Mouse (Mus musculus): ENCODE data around the gene Rpap1. TPM values are rescaled to one million over a fixed set of nuclear protein-coding genes. Genes with fewer than 3 reads are reported as not detected.
"Not testable (repeated sequence)": the region's sequence is repeated elsewhere in the genome, so short reads cannot be mapped to it uniquely, and the experiment has no call there.

Rpap1 gene
- polyA plus RNA-seq, 1 experiment from 2014 or later, result 40.6 TPM

DNA sequence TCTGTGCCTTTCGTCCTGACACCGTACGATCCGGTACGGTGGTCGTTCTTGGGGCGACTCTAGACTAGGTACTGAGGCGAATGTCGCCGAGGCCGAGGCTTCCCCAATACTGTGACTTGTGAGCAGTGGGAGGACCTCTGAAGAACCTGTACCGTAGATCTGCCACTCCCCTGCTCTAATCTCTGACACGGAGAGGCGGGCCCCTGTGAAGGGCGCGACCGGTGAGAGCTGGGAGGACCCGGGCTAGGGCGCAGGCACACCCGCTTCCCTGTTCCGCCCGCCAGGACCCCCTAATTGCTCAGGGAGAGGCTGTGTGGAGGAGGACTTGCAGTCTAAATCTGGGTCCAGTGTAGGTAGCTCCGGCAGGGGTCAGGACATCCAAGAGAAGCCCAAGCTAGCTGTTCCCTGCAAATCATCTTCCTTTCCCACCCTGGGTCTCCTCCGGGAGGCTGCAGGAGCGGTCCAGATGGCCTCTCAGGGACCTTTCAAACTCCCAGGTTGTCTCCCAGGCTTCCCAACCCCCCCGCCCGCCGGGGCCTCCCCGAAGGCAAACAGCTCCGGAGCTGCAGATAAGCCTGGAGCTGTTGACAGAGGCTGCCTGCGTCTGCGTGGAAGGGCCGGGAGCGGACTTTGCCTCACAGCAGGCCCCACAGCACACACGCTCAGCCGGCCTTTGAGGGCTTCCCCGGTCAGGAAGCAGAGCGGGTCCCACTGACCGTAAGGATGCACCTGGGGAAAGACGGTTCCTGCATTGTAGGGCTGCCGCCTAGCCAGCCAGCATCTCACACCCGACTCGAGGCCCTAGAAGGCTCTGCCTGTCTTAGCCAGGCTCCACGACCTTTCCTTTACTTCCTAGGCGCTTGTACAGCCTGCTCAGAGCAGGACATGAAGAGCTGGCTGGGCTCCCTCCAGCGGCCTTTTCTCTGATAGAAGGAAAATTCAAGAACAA lies 42.9 kb downstream of the Rpap1 start:
- WGBS, result 2% methylated on average over 46 of the region's 46 CpGs
- peak; percentile 50 for DNase-seq (ENCODE audit: low spot score)
- Histone ChIP-seq H3K4me3 (peak overlapping the region; percentile 50), H3K4me1 (peaks cover 46% of the 10 kb centered on the region), H3K27ac (replicated peaks) (no peak overlapping the region), H3K27me3 (replicated peaks; ENCODE audit: low read depth, poor library complexity, severe bottlenecking) (peaks cover 97% of the 10 kb centered on the region), H3K36me3 (replicated peaks) (no peaks in the 10 kb centered on the region), H3K9me3 (no peaks in the 10 kb centered on the region)

DNA sequence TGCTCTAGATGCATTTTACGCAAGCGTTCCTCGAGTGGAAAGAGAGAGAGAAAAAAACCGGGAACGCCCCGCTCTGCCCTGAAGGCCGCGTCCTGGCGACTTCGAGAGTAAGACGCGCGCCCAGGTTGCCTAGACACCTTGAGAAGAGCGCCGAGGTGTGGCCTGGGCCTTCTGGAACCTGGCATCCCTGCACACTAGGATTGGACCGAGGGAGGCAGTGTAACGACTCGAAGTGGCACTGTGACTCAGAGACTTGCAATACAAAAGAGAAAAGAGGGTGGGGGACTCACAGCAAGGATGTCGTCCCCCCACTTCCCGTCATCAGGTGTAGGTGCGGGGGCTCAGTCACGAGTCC lies 43.6 kb downstream of the Rpap1 start:
- Histone ChIP-seq H3K36me3 (replicated peaks) (no peaks in the 10 kb centered on the region), H3K9me3 (no peaks in the 10 kb centered on the region), H3K4me3 (peak overlapping the region; percentile 50), H3K4me1 (peaks cover 46% of the 10 kb centered on the region), H3K27ac (replicated peaks) (no peak overlapping the region), H3K27me3 (replicated peaks; ENCODE audit: low read depth, poor library complexity, severe bottlenecking) (peaks cover 97% of the 10 kb centered on the region)
- 3% methylated on average over 22 of the region's 22 CpGs for WGBS
- DNase-seq (ENCODE audit: low spot score), result peak; percentile 28

GRCm38 (mm10) chr2:119743176-119743807 lies 44.0 kb downstream of the Rpap1 start:
- H3K4me3 ChIP-seq, result peak overlapping the region; percentile 72
- WGBS, result 9% methylated on average over 31 of the region's 31 CpGs
- no peak overlapping the region for H3K27ac ChIP-seq (replicated peaks)
- no peaks in the 10 kb centered on the region for H3K36me3 ChIP-seq (replicated peaks)
- H3K9me3 ChIP-seq, result no peaks in the 10 kb centered on the region
- peaks cover 46% of the 10 kb centered on the region for H3K4me1 ChIP-seq
- peaks cover 100% of the 10 kb centered on the region for H3K27me3 ChIP-seq (replicated peaks; ENCODE audit: low read depth, poor library complexity, severe bottlenecking)
- no peak for DNase-seq (ENCODE audit: low spot score)

DNA sequence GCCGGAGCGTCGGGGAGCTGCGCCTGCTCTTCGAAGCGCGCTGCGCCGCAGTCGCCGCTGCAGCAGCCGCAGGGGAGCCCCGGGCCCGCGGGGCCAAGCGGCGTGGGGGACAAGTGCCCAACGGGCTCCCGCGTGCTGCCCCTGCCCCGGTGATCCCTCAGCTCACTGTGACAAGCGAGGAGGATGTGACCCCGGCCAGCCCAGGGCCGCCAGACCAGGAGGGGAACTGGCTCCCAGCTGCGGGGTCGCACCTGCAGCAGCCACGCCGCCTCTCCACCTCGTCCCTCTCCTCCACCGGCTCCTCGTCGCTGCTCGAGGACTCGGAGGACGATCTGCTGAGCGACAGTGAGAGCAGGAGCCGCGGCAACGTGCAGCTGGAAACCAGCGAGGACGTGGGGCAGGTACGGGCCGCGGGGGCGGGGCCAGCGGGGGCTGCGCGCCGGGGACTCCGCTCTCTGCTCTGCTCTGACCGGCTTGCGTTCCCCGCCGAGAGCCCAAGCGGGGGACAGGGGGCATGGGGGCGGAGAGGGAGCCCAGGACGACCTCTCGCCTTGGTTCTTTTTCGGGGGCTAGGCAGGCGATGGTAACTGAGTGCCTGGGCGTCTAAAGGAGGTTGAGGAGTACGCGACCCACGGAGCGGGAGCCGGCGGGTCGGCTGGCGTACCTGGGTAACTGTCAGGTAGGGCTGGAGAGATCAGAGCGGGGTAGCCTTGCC lies 44.7 kb downstream of the Rpap1 start:
- H3K4me3 ChIP-seq, result peak overlapping the region; percentile 72
- H3K27me3 ChIP-seq (replicated peaks; ENCODE audit: low read depth, poor library complexity, severe bottlenecking), result peaks cover 100% of the 10 kb centered on the region
- WGBS, result under 1% methylated on average over 70 of the region's 70 CpGs
- H3K4me1 ChIP-seq, result peaks cover 46% of the 10 kb centered on the region
- H3K36me3 ChIP-seq (replicated peaks), result no peaks in the 10 kb centered on the region
- H3K27ac ChIP-seq (replicated peaks), result peak overlapping the region; percentile 90
- peak; percentile 64 for DNase-seq (ENCODE audit: low spot score)
- no peaks in the 10 kb centered on the region for H3K9me3 ChIP-seq

DNA sequence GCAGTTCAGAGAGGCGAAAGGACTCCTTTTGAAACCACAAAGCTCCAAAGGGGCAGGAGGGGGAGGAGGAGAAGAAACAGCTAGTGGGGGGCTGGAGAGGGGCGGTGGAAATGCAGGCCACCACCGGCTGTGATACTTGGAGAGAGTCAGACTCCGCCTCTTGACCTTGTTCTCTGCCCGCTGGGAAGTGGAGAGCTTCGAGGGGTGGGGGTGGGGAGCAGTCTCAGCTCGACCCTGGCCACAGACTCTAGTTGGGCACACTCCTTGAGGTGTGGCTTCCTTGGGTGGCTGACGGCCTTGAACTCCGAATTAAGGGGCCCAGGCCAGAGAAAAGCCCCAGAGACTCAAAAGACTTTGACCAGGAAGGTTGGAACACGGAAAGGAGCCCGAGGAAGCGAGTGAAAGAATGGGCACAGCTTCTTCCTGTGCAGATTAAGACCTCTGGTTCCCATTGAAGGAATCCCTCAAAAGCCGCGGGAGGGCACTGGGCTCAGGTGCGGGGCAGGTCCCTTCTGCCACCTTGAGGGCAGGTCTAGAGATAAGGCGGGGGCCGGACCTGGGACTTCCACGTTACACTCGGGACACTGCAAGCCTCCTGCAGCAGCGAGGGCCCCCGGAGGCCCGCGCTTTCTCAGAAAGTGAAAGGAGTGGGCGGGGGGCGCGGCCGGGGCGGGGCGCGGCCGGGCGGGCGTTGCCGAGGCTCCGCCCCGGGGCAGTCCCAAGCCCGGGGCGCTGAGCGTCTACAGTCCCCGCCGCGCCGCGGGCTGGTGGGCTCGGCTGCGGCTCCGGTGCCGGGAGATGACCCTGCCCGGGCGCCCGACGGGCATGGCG lies 45.5 kb downstream of the Rpap1 start, which contains the start of gene Itpka:
Gene Itpka, plus strand, starts transcription at position 757 of the 831 bp plus-strand sequence.
- Histone ChIP-seq H3K27ac (replicated peaks) (peak within 1 kb of the TSS; percentile 90), H3K27me3 (replicated peaks; ENCODE audit: low read depth, poor library complexity, severe bottlenecking) (peaks cover 100% of the 10 kb centered on the region), H3K9me3 (no peaks in the 10 kb centered on the region), H3K4me1 (peaks cover 51% of the 10 kb centered on the region), H3K36me3 (replicated peaks) (no peaks in the 10 kb centered on the region), H3K4me3 (peak within 1 kb of the TSS; percentile 72)
- DNase-seq (ENCODE audit: low spot score), result peak; percentile 88
- under 1% methylated on average over 53 of the region's 53 CpGs for WGBS

GRCm38 (mm10) chr2:119740567-119740966 lies 46.8 kb downstream of the Rpap1 start:
- Histone ChIP-seq H3K27ac (replicated peaks) (no peak overlapping the region; the same call in 1 of the 2 replicates), H3K36me3 (replicated peaks) (peaks cover 7% of the 10 kb centered on the region), H3K9me3 (no peaks in the 10 kb centered on the region), H3K4me1 (peaks cover 51% of the 10 kb centered on the region), H3K27me3 (replicated peaks; ENCODE audit: low read depth, poor library complexity, severe bottlenecking) (peaks cover 99% of the 10 kb centered on the region), H3K4me3 (no peak overlapping the region)
- WGBS, result 14% methylated on average over 2 of the region's 2 CpGs
- DNase-seq (ENCODE audit: low spot score), result no peak

DNA sequence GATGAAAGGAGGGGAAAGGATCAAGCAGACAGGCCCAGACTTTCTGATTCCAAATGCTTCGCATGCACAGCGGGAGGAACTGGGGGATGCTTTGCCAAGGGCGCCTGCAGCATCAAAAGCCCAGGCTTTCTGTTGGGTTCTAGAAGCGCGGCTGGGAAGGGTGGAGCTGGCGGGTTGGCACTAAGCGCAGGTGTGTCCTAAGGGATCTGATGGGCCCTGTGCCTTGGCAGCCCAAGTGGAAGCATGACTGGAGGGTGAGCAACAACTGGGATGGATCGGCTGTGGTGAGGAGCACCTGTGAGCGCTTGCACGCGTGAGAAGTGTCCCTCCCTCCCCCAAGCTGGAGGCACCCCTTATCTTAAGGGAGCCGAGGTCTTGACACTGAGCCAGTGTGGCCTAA lies 50.2 kb downstream of the Rpap1 start:
- DNase-seq (ENCODE audit: low spot score), result no peak
- peaks cover 42% of the 10 kb centered on the region for H3K36me3 ChIP-seq (replicated peaks)
- H3K4me1 ChIP-seq, result peaks cover 23% of the 10 kb centered on the region
- peaks cover 66% of the 10 kb centered on the region for H3K27me3 ChIP-seq (replicated peaks; ENCODE audit: low read depth, poor library complexity, severe bottlenecking)
- H3K27ac ChIP-seq (replicated peaks), result no peak overlapping the region
- no peaks in the 10 kb centered on the region for H3K9me3 ChIP-seq
- H3K4me3 ChIP-seq, result no peak overlapping the region; the same call in 1 of the 2 replicates
- 22% methylated on average over 12 of the region's 12 CpGs for WGBS

- no peak overlapping the region for H3K27ac ChIP-seq (replicated peaks)
These were observed 56.6 kb downstream of the Rpap1 start for GRCm38 (mm10) chr2:119730735-119731134.

DNA sequence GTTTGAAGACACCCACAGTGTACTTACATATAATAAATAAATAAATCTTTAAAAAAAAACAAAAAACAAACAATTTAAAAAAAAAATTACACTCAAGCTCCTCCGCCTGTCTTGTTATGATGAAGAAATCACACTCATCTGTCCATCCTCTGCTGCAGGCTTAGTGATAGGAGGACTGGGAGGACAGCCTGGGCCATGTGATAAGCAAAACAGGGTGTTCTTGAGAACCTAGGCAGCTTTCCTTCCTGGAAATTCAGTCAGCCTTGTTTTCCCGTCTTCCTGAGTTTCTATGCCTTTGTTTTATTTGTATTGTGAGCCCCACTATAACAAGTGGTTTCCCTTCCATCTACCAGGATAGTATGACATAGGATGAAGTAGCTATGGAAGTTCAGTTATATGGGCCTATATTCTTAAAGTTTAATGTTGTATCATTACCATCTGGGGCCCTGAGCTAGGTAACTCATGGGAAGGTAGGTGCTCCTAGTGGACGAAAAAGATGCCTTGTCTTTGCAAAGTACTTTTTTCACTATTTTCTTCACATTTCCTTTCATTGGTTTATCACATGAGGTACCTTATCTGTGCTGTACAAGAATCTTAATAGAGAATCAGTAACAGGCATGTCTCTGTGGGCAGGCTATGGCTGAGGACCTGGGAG lies 59.4 kb downstream of the Rpap1 start:
- WGBS, result 91% methylated on average over 3 of the region's 3 CpGs
- Histone ChIP-seq H3K27ac (replicated peaks) (no peak overlapping the region), H3K9me3 (no peaks in the 10 kb centered on the region), H3K4me1 (no peaks in the 10 kb centered on the region), H3K4me3 (no peak overlapping the region), H3K27me3 (replicated peaks; ENCODE audit: low read depth, poor library complexity, severe bottlenecking) (no peaks in the 10 kb centered on the region), H3K36me3 (replicated peaks) (peaks cover 100% of the 10 kb centered on the region)
- DNase-seq (ENCODE audit: low spot score), result no peak

More at GRCm38 (mm10) chr2:119730735-119731134, 56.6 kb downstream of the Rpap1 start:
- no peak for DNase-seq (ENCODE audit: low spot score)
- Histone ChIP-seq H3K4me3 (no peak overlapping the region), H3K36me3 (replicated peaks) (peaks cover 100% of the 10 kb centered on the region), H3K9me3 (no peaks in the 10 kb centered on the region), H3K27me3 (replicated peaks; ENCODE audit: low read depth, poor library complexity, severe bottlenecking) (peaks cover 2% of the 10 kb centered on the region), H3K4me1 (no peaks in the 10 kb centered on the region)
- WGBS, result 92% methylated on average over 4 of the region's 4 CpGs

DNA sequence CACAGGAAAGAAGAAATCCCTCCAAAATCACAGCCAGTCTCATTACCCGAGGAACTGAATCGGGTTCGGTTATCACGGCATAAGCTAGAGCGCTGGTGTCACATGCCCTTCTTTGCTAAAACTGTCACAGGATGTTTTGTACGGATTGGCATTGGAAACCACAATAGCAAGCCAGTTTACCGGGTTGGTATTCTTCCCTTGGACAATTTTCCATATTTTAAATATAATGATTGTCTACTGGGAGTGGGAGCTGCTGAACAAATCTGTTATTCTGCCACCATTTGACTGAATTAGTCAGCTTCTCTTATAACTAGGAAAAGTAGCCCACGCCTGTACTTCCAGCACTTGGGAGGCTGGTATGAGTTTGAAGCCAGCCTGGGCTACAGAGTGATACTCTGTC lies 66.3 kb downstream of the Rpap1 start:
- Histone ChIP-seq H3K36me3 (replicated peaks) (peaks cover 100% of the 10 kb centered on the region), H3K9me3 (no peaks in the 10 kb centered on the region), H3K4me1 (no peaks in the 10 kb centered on the region), H3K27me3 (replicated peaks; ENCODE audit: low read depth, poor library complexity, severe bottlenecking) (no peaks in the 10 kb centered on the region), H3K4me3 (no peak overlapping the region), H3K27ac (replicated peaks) (no peak overlapping the region)
- 96% methylated on average over 8 of the region's 8 CpGs for WGBS
- DNase-seq (ENCODE audit: low spot score), result no peak

DNA sequence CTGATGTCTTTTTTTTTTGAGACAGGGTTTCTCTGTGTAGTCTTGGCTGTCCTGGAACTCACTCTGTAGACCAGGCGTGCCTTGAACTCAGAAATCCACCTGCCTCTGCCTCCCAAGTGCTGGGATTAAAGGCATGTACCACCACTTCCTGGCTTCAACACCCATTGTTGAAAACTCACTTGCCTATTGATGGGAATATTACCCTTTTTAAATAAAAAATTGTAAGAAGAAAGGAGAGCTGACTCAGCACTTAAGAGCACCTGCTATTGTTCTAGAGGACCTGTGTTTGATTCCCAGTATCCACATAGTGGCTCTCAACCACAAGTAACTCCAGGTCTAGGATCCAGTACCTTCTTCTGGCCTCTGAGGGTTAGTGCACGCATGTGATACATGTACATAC lies 71.5 kb downstream of the Rpap1 start:
- WGBS, result 85% methylated on average over 2 of the region's 2 CpGs
- DNase-seq (ENCODE audit: low spot score); H3K9me3 ChIP-seq; H3K27ac ChIP-seq (replicated peaks); H3K4me1 ChIP-seq; H3K4me3 ChIP-seq; H3K27me3 ChIP-seq (replicated peaks; ENCODE audit: low read depth, poor library complexity, severe bottlenecking): not testable (repeated sequence)
- peaks cover 99% of the 10 kb centered on the region for H3K36me3 ChIP-seq (replicated peaks)

All from embryonic facial prominence, embryonic 10.5 days (tissue).